Mouse (Mus musculus) myocyte (in vitro differentiated cells): ENCODE results near the gene Ipo9.

Experiments used
- CEBPB ChIP-seq: IDR thresholded peaks from 2 replicates; pipeline ENCODE4 v1.6.1; 2011; ENCODE audit warnings: mild to moderate bottlenecking, moderate library complexity; ENCODE audit not compliant: poor library complexity, insufficient read depth, severe bottlenecking
- E2F4 ChIP-seq: IDR thresholded peaks from one replicate; pipeline ENCODE4 v1.6.1; 2011; ENCODE audit warnings: mild to moderate bottlenecking, control low read depth, moderate library complexity; ENCODE audit not compliant: insufficient read depth
- MAX ChIP-seq: IDR thresholded peaks from one replicate; pipeline ENCODE4 v1.6.1; 2011; ENCODE audit warnings: low read depth, mild to moderate bottlenecking, control low read depth
- MYOD1 ChIP-seq, 3 experiments: IDR thresholded peaks; one replicate each; pipeline ENCODE4 v1.6.1; 2011; ENCODE audit warnings: control low read depth in 2 of 3, low read depth in 2 of 3, mild to moderate bottlenecking in 2 of 3, moderate library complexity in 1 of 3; ENCODE audit not compliant: insufficient read length in 2 of 3, control insufficient read depth in 1 of 3
- MYOG ChIP-seq, 3 experiments: IDR thresholded peaks; one replicate each; pipeline ENCODE4 v1.6.1; 2011; ENCODE audit warnings: control low read depth in 2 of 3, low read depth in 2 of 3, mild to moderate bottlenecking in 2 of 3; ENCODE audit not compliant: insufficient read length in 2 of 3, control insufficient read depth in 1 of 3, insufficient read depth in 1 of 3
- POLR2A ChIP-seq: IDR thresholded peaks from one replicate; pipeline ENCODE4 v1.6.1; 2011; ENCODE audit warnings: low read depth, mild to moderate bottlenecking, control low read depth, moderate library complexity; ENCODE audit not compliant: insufficient read length
- POLR2AphosphoS2 ChIP-seq: IDR thresholded peaks from one replicate; pipeline ENCODE4 v1.6.1; 2011; ENCODE audit warnings: low read depth, control low read depth; ENCODE audit not compliant: insufficient read length
- TCF12 ChIP-seq: IDR thresholded peaks from one replicate; pipeline ENCODE4 v1.6.1; 2011; ENCODE audit warnings: mild to moderate bottlenecking, control low read depth; ENCODE audit not compliant: poor library complexity, insufficient read depth, severe bottlenecking
- TCF3 ChIP-seq: IDR thresholded peaks from one replicate; pipeline ENCODE4 v1.6.1; 2011; ENCODE audit warnings: low read depth, control low read depth; ENCODE audit not compliant: insufficient read length
- USF1 ChIP-seq: IDR thresholded peaks from one replicate; pipeline ENCODE4 v1.6.1; 2011; ENCODE audit warnings: low read depth, mild to moderate bottlenecking, control low read depth, moderate library complexity

DNA sequence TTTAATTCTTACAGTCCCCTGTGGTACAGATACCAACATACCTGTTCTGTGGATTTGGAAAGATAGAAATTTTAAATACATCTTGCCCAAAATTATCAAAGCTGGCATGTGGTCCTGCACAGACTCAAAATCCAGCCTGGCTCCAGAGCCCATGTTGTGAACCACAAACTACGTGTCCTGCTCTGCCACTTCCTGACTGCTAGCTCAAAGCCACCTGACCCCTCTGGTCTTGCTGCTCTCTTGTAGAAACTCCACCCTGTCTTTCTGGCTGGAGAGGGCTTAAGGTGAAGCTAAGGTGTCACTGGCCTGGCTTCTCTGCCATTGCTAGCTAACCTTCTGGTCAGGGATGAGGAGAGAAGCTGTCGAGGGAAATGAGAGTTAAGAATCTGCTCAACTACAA, 51.3 kb downstream of the Ipo9 start:
- TF ChIP-seq E2F4 (no peak), MAX (no peak), POLR2A (no peak), USF1 (no peak), POLR2AphosphoS2 (peak; percentile 42), TCF3 (no peak), TCF12 (no peak), MYOD1 (IDR thresholded peaks at IDR 0.05; ENCODE audit: control insufficient read depth in 1 of 3, insufficient read length in 2 of 3, low read depth in 2 of 3) (no peak), MYOG (IDR thresholded peaks at IDR 0.05; ENCODE audit: control insufficient read depth in 1 of 3, insufficient read depth in 1 of 3, insufficient read length in 2 of 3, low read depth in 2 of 3) (no peak), CEBPB (no peak)
